Mouse (Mus musculus) forebrain, embryonic 15.5 days (tissue): ENCODE data around the gene Plppr5. TPM values are rescaled to one million over a fixed set of nuclear protein-coding genes. Genes with fewer than 3 reads are reported as not detected.

Experiments used
- ATAC-seq: fragments of 200-750 bp; cut with Nextera tagmentation; replicated peaks from 2 replicates; pipeline ENCODE4 v1.8.0; 2017; ENCODE audit warnings: mild to moderate bottlenecking, moderate TSS enrichment, moderate library complexity
- H3K27ac ChIP-seq: fragments of 300-500 bp; sonication (generic); replicated peaks from 2 replicates; pipeline ENCODE4 v1.5.1; 2015; ENCODE audit warnings: mild to moderate bottlenecking, inconsistent platforms
- H3K27me3 ChIP-seq: fragments of 300-500 bp; sonication (generic); 2 replicates; pipeline ENCODE4 v1.6.1; 2015; ENCODE audit warnings: inconsistent platforms
- H3K36me3 ChIP-seq: fragments of 300-500 bp; sonication (generic); 2 replicates; pipeline ENCODE4 v1.6.1; 2015; ENCODE audit warnings: mild to moderate bottlenecking, inconsistent platforms
- H3K4me1 ChIP-seq: fragments of 300-500 bp; sonication (generic); 2 replicates; pipeline ENCODE4 v1.6.1; 2015; ENCODE audit warnings: inconsistent platforms
- H3K4me2 ChIP-seq: fragments of 300-500 bp; sonication (generic); replicated peaks from 2 replicates; pipeline ENCODE4 v1.6.1; 2015; ENCODE audit warnings: mild to moderate bottlenecking, inconsistent platforms
- H3K4me3 ChIP-seq: fragments of 300-500 bp; sonication (generic); 2 replicates; pipeline ENCODE4 v1.5.1; 2015; ENCODE audit warnings: mild to moderate bottlenecking, inconsistent platforms
- H3K9ac ChIP-seq: fragments of 300-500 bp; sonication (generic); replicated peaks from 2 replicates; pipeline ENCODE4 v1.6.1; 2015; ENCODE audit warnings: mild to moderate bottlenecking, inconsistent platforms
- H3K9me3 ChIP-seq: fragments of 300-500 bp; sonication (generic); 2 replicates; pipeline ENCODE4 v1.6.1; 2016; ENCODE audit warnings: inconsistent platforms
- WGBS: fragments of 180-500 bp; shearing (Covaris S2); methylation state at CpG from one replicate; pipeline ENCODE4 v1.1.7; 2015; ENCODE audit warnings: mixed read lengths; 5-methylcytosine and 5-hydroxymethylcytosine counted together
- polyA plus RNA-seq: library from polyadenylated mRNA; unstranded; fragments of >200 nt; fragmentation: Nextera tagmentation; extraction: Ambion mirVana; gene quantifications from 2 replicates; pipeline ENCODE4 v1.2.1, GENCODE M21; 2015

Plppr5 gene
- polyA plus RNA-seq, 1 experiment from 2014 or later: 7.4 TPM

DNA sequence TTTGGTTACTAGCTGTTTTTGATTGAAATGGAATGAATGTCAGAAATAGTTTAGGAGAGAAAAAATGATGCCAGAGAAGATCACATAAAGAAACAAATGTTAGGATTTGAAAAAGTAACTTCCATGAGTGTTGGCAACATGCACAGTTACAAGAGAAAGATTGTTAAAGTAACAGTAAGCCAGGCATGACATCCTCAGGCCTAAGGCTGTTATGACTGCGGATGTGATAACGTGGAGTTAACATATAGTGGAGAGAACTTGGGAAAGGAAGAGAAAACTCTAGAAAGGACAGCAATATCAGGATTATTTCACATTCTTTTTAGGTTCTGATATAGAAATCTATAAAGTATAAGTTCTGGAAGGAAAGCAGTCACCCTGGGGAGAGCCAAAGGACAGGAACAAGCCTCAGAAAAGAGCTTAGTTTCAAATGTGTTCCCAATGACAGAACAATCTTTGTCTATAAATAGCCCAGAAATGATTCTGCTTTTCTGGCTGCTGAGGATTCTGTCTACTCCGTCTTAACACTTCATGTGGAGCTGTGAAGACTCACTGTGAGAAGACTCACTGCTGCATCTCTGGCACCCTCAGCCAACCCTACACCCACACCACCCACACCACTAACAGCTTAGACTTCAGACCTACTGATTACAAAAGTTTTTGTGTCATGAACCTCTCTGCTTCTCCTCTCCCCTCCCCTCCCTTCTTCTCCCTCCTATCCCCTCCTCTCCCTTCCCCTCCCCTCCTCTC lies 142.1 kb downstream of the Plppr5 start:
- H3K27ac ChIP-seq: no peak overlapping the region
- no peak for ATAC-seq
- no peak overlapping the region for H3K4me2 ChIP-seq
- no peaks in the 10 kb centered on the region for H3K27me3 ChIP-seq
- H3K36me3 ChIP-seq: no peaks in the 10 kb centered on the region
- H3K4me3 ChIP-seq: no peak overlapping the region
- no peaks in the 10 kb centered on the region for H3K9me3 ChIP-seq
- 85% methylated on average over 3 of the region's 3 CpGs for WGBS
- no peak overlapping the region for H3K9ac ChIP-seq
- H3K4me1 ChIP-seq: no peaks in the 10 kb centered on the region

DNA sequence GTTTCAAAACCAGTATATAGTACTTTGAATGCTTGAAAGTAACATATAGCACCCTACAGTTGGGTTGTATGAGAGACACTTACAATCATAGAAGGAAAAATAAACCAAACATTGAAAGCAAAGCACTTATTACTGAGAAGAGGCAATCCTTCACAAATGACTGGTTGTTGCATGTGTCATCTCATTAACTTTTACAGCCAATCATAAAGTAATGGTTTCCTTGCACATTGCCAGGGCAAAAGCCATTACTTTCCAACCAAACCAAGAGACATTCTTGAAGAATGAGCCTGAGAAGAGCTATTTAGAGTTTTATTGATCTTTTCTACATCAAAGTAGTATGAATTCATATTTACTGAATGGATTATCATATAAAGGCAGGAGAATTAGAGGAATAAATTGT lies 148.8 kb downstream of the Plppr5 start:
- ATAC-seq: no peak
- Histone ChIP-seq H3K36me3 (no peaks in the 10 kb centered on the region), H3K27me3 (no peaks in the 10 kb centered on the region), H3K4me3 (no peak overlapping the region), H3K4me2 (no peak overlapping the region), H3K9me3 (no peaks in the 10 kb centered on the region), H3K9ac (no peak overlapping the region), H3K4me1 (no peaks in the 10 kb centered on the region), H3K27ac (no peak overlapping the region)

DNA sequence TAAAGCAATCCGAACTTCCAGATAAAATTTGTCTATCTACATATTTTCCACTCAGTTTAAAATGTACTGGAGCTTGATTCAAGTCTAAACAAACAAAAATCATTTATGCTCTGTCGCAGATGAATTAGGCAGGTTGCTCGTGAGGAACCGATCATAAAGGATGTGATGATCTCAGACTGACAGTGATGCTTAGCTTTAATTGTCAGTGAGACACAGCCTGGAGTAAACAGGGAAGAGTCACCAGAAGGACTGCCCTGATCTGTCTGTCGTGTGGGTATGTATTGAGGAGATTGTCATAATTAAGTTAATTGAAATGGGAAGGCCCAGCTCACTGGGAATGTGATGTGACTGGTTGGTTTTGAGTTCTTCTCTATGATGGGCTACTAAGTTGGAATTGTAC lies 149.9 kb downstream of the Plppr5 start:
- ATAC-seq: no peak
- H3K4me3 ChIP-seq: no peak overlapping the region
- H3K4me2 ChIP-seq: no peak overlapping the region
- no peaks in the 10 kb centered on the region for H3K27me3 ChIP-seq
- no peaks in the 10 kb centered on the region for H3K36me3 ChIP-seq
- WGBS: 60% methylated on average over 5 of the region's 5 CpGs
- H3K9me3 ChIP-seq: no peaks in the 10 kb centered on the region
- no peak overlapping the region for H3K27ac ChIP-seq
- H3K4me1 ChIP-seq: peaks cover 5% of the 10 kb centered on the region; the same call in 1 of the 2 replicates
- H3K9ac ChIP-seq: no peak overlapping the region

DNA sequence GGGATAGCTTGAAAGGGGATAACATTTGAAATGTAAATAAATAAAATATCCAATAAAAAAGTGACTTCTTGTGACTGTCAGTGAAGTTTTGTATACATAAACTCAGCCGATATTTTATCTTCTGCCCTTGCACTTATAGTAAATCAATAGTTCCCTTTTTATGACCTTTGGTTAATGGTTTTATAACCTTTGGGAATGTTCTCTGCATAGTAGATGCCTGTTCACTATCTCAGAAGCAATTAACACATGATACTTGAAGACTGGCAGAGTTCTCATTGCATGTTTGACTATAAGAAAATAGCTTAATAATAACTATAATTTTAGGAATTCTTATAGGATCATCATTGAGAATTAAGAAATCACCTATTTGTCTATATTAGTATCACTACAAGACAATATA lies 150.9 kb downstream of the Plppr5 start:
- H3K27ac ChIP-seq: no peak overlapping the region
- no peaks in the 10 kb centered on the region for H3K9me3 ChIP-seq
- no peaks in the 10 kb centered on the region for H3K36me3 ChIP-seq
- WGBS: 92% methylated on average over 1 of the region's 1 CpGs
- no peak overlapping the region for H3K4me2 ChIP-seq
- H3K4me3 ChIP-seq: no peak overlapping the region
- peaks cover 7% of the 10 kb centered on the region; the same call in 1 of the 2 replicates for H3K4me1 ChIP-seq
- no peaks in the 10 kb centered on the region for H3K27me3 ChIP-seq
- no peak for ATAC-seq
- no peak overlapping the region for H3K9ac ChIP-seq

DNA sequence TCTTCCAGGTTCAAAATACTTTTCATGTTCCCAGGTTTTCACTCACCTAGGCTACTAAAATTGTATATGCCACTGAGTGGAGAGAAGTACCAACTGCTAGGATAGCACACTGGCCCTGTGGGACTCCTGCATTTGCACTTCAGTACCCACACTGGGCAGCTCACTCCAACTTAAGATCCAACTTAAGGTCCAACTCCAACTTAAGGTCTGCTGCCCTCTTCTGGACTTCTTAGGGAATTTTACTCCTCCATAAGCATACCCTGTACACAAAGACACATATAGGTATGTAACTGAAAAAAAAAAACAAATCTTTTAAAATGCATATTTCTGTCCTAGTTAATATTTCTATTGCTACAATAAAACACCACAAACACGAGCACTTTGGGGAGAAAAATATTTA lies 153.5 kb downstream of the Plppr5 start:
- no peak overlapping the region for H3K9ac ChIP-seq
- WGBS: 48% methylated on average over 1 of the region's 1 CpGs
- no peak overlapping the region for H3K4me2 ChIP-seq
- no peaks in the 10 kb centered on the region for H3K36me3 ChIP-seq
- no peaks in the 10 kb centered on the region for H3K9me3 ChIP-seq
- peaks cover 17% of the 10 kb centered on the region for H3K4me1 ChIP-seq
- ATAC-seq: no peak
- no peak overlapping the region for H3K4me3 ChIP-seq
- H3K27me3 ChIP-seq: no peaks in the 10 kb centered on the region
- H3K27ac ChIP-seq: no peak overlapping the region

DNA sequence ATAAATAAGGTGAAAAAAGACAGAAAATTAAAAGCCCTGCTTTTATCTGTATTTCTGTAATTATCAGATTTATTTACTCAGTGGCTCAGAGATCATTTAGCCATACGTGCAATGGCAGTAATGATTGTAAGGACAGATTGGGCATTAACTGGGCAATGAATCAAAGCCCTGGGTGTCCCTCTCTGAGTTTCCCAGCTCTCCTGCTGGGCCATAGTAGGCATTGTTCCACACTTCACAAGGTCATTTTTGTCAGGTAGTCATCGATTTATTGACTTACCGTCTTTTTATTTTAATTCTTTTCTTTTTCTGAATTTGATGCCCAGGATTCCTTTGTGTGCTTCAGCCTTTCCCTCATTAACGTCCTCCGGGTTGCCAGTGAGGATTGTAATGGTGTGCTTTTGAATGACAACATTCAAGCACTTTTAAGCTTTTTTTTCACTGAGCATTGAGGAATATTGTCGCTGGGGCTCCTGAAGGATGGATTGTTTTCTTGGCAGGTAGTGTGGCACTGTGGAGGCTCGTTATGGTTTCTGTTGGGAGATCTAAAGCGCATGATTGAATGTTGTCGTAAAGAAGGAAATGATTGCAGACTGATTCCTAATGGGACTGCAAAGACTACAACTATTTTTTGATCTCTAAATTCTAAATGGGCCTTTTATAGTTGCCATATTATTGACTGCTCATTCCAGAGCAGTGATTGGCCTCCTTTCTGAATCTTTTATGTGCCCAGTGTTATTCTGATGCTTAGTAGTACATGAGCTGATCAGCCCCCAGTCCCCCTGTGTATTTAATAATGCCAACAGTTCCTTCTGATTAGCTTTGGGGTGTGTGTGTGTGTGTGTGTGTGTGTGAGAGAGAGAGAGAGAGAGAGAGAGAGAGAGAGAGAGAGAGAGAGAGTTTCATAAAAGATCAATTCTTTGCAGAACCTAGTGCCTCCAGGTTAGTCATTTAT lies 154.8 kb downstream of the Plppr5 start:
- 9% methylated on average over 9 of the region's 9 CpGs for WGBS
- Histone ChIP-seq H3K9me3 (no peaks in the 10 kb centered on the region), H3K4me2 (no peak overlapping the region), H3K36me3 (no peaks in the 10 kb centered on the region), H3K27ac (0 out of 2 replicates have a peak overlapping the region, but pooled peaks have one; percentile 7), H3K4me3 (no peak overlapping the region), H3K4me1 (peaks cover 17% of the 10 kb centered on the region), H3K9ac (no peak overlapping the region), H3K27me3 (no peaks in the 10 kb centered on the region)
- ATAC-seq: peak; percentile 69

DNA sequence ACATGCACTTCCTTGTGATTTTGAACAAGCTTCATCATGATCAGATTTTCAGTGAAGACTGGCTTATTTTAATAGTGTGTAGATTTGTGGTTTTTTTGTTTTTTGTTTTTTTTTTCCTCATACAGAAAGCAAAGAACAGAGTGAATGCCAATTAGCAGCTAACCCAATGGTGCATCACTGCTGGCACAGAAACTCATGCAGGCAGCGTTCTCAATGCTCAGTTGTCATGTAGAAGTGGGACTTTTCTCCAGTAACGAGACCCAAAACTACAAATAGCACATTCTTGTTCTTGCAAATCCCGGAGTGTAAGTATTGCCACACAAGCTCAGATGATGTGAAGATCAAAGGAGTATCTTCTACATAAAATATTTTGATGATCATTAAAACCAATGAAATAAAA lies 156.9 kb downstream of the Plppr5 start:
- Histone ChIP-seq H3K4me2 (no peak overlapping the region), H3K36me3 (no peaks in the 10 kb centered on the region), H3K4me1 (peaks cover 17% of the 10 kb centered on the region), H3K27ac (no peak overlapping the region), H3K9me3 (no peaks in the 10 kb centered on the region), H3K4me3 (no peak overlapping the region), H3K9ac (no peak overlapping the region), H3K27me3 (no peaks in the 10 kb centered on the region)
- ATAC-seq: peak; percentile 42; the same call in 1 of the 2 replicates
- WGBS: 9% methylated on average over 3 of the region's 3 CpGs

DNA sequence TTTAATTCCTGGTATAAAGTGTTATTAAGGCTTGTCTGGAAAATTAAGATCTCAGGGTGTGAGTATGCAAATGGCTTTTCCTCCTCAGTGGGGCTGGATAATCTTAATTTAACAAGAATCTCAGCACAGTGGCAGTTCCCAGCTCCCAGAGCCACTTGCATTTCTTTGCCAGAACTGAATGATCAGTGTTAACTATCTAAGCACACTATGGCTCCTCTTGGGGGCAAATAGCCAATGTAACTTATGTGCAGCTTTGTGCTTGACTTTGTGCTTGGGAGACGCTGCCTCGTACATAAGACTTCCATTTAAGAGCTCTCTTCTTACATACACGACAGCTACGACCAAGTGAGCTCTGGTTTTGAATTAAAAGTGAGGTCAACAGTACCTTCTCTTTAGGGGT lies 158.0 kb downstream of the Plppr5 start:
- no peak for ATAC-seq
- H3K36me3 ChIP-seq: no peaks in the 10 kb centered on the region
- peaks cover 17% of the 10 kb centered on the region for H3K4me1 ChIP-seq
- H3K27ac ChIP-seq: no peak overlapping the region
- no peak overlapping the region for H3K4me2 ChIP-seq
- H3K4me3 ChIP-seq: no peak overlapping the region
- H3K9me3 ChIP-seq: no peaks in the 10 kb centered on the region
- no peaks in the 10 kb centered on the region for H3K27me3 ChIP-seq
- H3K9ac ChIP-seq: no peak overlapping the region
- WGBS: 24% methylated on average over 4 of the region's 4 CpGs

Other genes with a start within 250 kb of the Plppr5 start
- gene Plppr4, start 214.0 kb upstream of the Plppr5 start, polyA plus RNA-seq: 16.8 and 18.0 TPM in 2 replicates